Mouse (Mus musculus) hematopoietic stem cell, adult 5-6 weeks (primary cell): Measurements from ENCODE around the gene Ubxn6. TPM values are rescaled to one million over a fixed set of nuclear protein-coding genes. Genes with fewer than 3 reads are reported as not detected.
A peak's percentile ranks its signal among the peaks of the same experiment; 100 is the strongest.
"Not testable (repeated sequence)": the region's sequence is repeated elsewhere in the genome, so short reads cannot be mapped to it uniquely, and the experiment has no call there.

Experiments
- ATAC-seq, 2 experiments: fragments of 125-278 bp in 1 of 2; replicated peaks in 1 of 2; 2 replicates each; pipeline ENCODE4 v1.8.0; 2016 to 2017; ENCODE audit warnings: inconsistent platforms in 2 of 2, mild to moderate bottlenecking in 2 of 2, moderate number of reproducible peaks in 2 of 2, low read depth in 1 of 2, moderate TSS enrichment in 1 of 2; ENCODE audit not compliant: low FRiP score in 2 of 2, poor library complexity in 2 of 2, severe bottlenecking in 2 of 2, insufficient read depth in 1 of 2, low TSS enrichment in 1 of 2
- total RNA-seq: library from RNA; stranded (forward); fragments of 172-1452, 232-1000 nt; gene quantifications from 2 replicates; pipeline ENCODE4 v1.2.3, GENCODE M21; 2017

Ubxn6 gene
- total RNA-seq, result 22.1 and 51.5 TPM in 2 replicates

DNA sequence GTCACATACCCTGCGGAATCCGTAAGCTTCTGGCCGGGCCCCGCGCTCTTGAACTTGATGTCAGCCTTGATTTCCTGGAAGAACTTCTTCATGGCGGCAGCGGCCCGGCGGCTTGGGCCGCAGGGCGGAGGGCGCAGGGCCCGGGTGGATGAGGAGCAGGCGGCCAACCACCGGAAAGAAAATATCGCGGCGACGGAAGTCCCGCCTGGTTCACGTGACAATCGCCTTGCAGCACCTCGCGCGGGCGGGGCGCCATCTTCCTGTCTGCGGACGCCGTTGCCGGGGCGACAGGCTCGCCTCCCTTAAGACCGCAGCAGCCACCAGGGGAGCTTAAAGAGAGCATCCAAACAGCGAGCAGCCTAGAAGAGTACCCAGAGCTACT lies at the start of gene Ubxn6:
Gene Ubxn6, minus strand, starts transcription at position 202 of the 382 bp plus-strand sequence.
- peak; percentile 28 to 44 for ATAC-seq

DNA sequence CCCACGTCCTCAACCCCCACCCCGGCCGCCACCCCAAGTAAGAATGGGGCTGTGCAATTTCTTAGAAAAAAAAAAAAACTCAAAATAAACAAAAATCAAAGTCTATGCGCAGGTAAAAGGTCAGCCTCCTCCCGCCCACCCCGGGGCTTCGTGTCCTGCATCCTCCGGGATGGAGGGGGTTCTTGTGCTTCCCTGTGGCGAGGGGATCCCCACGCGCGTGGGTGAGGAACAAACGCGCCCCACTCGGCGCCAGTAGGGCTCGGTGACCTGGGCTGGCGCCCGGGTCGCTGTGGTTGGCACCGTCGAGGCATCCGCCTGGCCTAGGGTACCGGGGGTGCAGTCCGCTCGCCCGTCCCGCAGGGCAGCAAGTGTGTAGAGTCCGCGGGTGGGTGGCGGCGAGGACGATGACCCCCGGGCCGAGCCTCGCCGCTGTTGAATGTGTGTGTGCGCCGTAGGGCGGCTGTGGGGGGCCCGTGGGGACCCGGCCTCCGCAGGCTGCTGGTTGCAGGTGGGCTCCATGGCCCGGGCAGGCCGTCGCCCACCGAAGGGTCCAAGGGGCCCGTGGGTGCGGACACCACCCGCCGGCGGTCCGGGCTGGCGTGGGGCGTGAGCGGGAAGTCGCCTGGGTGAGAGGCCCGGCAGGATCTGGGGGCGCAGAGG lies 49.0 kb upstream of the Ubxn6 start:
- no peak for ATAC-seq

DNA sequence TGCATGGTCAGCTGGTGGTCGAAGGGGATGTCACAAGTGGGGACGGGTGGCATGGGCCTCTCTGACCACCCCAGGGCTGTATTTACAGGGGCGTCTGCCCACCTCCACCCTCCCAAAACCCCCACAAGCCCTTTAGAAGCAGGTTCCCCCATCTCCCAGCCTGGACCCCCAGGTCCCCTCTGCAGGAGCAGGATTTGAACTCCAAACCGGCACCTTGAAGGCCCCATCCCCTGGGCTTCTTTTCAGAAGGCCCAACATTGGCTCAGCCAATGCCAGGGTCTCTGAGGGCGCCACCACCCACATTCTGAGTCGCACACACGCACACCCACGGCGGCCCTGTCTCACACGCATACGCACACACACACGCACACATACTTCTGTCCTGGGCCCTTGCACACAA lies 48.3 kb upstream of the Ubxn6 start:
- no peak for ATAC-seq

DNA sequence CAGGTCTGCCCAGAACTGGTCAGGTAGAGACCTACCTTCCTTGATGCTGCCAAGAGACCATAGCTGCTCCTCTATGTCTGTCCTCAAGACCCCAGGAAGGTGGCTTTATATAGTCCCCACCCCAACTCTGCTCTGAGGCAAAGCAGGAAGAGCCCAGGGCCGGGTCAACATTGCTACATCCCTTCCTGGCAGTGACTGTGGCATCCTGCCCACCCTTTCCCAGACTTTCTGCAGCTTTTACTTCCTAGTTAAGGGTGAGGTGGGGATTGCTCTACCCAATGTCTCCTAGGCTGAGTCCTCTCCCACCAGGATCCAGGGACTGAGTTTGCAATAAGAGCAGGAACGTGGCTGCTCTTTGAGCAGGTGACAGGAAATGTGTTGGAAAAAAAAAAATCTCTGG lies 47.0 kb upstream of the Ubxn6 start, which contains the start of gene Lrg1:
Gene Lrg1, minus strand, starts transcription at position 176 of the 400 bp plus-strand sequence.
- no peak for ATAC-seq

DNA sequence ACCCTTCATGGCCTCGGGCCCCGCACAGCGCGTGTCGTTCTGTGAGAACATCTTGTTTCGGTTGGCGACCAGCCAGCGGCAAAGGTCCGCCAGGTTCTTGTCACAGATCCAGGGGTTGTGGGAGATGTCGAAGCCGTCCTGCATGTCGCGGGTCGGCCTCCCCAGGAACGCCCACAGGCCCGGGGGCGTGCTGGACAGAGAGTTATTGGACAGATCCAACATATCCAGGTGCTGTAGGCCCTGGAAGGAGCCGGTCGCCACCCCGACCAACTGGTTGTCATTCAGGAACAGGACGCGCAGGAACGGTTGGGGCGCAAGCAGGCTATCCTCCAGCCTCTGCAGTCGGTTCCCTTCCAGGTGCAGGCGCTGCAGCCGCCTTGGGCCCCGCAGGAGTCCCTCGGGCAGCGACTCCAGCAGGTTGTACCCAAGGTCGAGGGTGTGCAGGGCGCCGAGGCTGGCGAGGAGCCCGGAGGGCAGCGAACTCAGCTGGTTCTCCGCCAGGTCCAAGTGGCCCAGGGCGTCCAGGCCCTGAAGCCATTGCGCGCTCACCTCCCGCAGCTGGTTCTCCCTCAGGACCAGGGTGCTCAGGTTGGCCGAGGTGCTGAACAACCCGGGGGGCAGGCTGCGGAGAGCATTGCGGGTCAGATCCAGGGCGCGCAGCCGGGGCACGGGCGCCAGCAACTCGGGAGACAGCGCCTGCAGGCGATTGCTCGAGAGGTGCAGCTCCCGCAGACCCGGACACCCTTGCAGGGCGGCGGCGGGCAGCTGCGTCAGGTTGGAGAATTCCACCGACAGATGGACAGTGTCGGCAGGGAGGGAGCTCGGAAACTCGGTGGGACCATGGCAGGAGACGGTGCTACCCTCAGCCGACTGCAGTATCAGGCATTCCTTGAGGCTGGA lies 45.4 kb upstream of the Ubxn6 start:
- ATAC-seq, result no peak

DNA sequence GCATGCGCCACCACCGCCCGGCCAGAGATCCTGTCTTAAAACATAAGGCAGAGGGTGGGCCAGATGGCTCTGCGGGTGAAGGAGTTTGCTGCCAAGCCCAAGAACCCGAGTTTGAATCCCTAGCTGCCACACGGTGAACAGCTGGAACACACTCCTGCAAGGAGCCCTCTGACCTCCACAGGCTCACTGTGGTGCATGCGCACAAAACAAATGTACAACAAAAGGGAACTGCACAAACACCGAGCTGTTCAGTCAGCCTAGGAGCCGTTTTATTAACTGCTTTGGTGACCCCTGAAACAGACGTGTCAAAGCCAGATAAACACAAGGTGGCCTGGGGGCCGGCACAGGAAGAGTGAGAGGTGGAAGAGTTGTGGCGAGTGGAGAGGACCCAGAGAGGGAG lies 44.6 kb upstream of the Ubxn6 start:
- no peak for ATAC-seq

DNA sequence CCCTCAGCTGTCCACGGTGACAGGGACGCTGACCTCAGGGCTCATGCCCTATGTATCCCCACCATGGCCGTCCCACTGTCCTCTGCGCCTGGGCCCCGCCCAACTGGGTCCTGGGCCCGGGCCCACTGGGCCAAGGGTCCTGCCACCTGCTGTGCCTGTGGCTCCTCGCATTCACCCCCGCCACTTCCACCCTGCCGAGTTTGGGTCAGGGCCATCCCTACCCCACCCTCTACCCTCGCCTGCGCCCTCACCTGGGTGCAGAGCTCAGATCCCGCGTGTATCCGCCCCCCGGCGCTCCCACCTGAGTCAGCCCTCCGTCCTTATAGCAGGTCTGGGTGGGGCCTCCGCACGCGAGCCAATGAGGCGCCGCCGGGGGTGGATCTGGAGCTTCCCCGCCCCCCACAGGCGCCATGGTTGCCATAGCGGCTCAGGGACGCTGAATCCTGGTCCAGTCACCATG lies 42.5 kb upstream of the Ubxn6 start, which contains the start of gene Plin5:
Gene Plin5, minus strand, starts transcription at position 346 of the 460 bp plus-strand sequence.
- peak; percentile 32 to 35; a peak in 3 of 4 replicates for ATAC-seq

DNA sequence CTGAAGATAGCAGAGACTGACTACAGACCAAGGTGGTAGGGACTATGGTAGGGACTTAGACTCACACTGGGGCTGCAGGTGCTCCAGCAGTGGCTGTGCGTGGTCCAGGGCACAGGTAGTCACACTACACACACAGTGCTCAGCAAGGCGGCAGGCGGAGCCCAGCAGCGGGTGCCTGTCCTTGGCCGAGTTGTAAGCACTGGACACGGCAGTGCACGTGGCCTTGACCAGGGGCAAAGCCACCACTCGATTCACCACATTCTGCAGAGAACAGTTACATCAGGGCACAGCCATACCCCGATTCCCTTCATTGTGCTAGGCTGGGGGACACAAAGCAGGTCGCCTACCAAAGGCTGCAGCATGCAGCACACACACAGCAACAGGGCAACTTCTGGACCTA lies 41.4 kb upstream of the Ubxn6 start:
- ATAC-seq, result no peak

DNA sequence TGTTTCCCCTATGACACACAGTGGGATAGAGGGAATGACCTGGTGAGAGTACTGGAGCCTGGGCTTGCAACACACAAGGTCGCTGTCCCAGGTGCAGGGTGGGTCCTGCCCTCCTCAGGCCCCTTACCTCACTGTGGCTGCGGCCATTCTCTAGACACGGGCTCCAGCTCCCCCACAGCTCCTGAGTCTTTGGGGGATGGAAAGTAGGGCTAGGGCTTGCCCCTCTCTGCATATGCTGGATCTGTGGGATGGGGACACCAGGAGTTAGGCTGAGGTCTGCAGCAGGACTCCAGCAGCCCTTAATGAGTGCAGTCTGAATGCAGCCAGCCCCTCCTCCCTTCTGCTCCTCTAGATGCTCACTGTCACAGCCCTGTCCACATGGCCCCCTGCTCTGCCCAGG lies 37.9 kb upstream of the Ubxn6 start:
- ATAC-seq, result no peak

DNA sequence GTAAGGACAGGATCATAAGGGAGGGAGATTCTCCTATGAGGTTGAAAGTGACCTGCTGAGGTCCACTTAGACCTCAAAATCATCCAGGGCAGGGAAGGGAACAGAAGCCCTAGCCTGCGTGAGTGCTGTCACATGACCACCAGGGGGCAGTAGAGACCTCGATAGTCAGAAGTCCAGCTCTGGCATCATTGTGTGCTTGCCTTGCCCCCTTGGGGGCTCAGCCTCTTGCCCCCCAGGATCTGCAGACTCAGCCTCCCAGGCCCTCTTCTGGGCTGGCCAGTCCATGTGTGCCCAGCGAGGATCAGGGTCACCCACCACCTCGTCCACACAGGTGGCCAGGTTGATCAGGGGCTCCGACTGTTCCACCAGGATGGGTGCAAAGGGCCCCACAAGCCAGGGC lies 37.0 kb upstream of the Ubxn6 start:
- ATAC-seq, result peak; percentile 39 to 61; a peak in 1 of 4 replicates

DNA sequence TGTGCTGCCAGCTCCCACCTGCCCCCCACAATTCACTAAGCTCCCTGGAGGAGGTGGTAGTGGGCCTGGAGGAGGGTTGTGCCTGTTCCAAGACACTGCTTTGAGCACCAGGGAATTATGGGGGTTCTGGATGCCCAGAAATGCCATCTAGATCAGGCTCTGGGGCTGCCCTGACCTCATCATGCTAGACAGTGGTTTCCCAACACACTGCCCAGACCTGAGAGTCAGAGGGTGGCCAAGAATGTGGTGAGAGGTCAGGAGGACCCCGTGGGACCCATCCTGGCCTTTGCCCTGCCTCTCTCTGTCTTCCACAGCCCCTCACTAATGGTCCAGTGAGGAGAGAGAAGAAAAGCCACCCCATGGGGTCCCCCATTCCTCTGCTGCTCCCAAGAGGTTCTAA lies 36.2 kb upstream of the Ubxn6 start:
- ATAC-seq, result no peak

DNA sequence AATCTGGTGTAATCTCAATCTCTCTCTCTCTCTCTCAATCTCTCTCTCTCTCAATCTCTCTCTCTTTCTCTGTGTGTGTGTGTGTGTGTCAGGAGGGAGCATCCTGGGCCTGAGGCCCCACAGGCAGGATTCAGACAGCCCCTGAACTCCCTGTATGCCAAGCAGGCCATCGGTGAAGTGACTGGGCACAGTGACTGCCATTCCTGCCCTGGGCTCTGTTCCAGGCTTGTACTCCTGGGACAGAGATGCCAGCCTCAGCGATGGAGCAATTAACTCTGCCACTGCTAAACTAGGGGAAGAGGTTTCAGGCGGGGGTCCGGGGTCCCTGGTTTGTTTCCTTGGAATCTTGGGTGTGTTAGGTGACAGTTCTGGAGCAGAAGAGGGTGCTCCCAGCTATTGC lies 35.7 kb upstream of the Ubxn6 start:
- ATAC-seq, result no peak

DNA sequence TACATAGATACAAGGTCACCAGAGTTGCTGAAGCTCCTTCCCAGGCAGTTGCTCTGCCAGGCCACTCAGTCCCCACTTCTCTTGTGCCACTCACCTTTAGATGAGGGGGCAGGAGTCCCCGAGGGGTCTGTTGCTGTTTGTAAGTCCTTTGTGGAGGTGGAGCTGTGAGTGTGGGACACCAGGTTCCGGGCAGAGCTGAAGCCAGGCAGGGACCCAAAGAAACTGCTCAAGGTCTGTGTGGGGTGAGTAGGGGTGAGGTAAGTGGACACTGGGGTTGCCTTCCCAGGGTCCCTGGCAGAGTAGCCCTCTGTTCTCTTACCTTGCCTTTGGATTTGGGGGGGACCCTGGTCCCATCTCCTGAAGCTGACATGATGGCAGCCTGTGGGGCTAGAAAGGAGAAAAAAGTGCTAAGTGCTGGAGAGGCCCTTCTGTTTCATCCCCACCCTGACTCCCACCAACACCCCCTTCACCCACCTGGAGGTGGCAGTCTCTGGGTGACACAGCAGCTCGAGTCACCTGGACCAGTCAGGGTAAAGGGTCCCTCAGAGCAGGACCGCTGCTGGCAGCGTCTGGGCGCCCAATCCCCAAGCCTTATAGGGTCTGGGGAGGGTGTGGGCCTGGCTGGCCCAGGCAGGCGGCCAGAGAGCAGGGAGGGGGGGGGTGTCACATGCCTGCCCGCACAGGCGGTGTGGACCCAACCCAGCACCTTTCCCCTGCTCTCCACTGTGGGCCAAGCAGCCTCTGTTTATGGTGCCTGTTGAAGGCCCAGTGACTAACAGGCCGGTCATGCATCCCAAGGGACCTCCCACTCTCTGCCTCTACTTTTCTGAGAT lies 34.6 kb upstream of the Ubxn6 start, which contains the start of gene Plin4:
Gene Plin4, minus strand, starts transcription at position 585 of the 833 bp plus-strand sequence.
- ATAC-seq, result no peak

DNA sequence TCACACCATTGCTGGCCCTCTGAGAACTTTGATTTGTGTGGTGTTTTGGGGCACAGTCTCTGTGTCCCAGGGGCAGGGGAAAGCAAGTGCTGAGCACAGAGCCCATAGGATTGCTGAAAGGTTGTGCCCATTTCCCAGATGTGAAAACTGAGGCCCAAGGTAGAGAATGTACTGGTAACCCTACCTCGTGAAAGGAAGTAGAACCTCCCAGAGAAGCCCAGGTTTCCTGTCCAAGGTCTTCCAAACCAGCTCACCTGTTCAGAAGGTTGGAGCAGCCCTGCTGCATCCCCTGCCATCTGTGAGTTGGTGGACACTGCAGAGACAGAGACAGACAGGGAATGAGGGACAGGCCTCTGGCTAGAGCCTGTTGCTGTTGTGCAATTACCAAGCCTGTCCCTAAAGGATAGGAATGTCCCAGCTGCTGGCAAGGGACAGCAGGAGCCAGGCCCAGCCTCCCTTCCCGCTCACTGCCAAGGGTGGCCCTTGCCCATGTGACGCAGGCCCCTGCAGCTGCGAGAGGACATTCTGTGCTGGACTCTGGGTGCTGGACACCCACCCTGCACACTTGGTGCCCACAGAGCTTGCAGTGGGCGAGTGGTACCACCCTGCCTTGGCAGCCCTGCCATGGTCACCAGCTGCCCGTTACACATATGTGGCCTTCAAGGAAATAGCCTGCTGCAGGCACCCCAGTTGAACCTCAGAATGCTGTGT lies 33.7 kb upstream of the Ubxn6 start:
- ATAC-seq, result no peak

DNA sequence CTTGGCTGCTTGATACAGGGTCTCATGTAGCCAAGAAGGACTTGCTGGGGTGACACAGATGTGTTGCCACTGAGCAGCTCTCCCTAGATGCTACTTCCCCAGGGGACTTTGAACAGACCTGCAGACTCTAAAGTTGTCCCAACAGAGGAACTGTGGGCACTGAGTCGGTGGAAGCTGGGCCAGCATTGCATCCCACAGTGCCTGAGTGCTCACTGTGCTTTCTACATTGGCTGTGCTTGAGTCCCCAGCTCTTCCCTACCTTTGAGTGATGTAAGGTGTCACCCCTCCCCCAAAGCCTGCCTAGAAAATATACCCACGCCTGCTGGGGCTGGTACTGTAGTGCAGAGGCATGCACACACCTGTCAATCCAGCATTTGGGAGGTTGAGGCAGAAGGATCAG lies 32.9 kb upstream of the Ubxn6 start:
- ATAC-seq, result no peak

DNA sequence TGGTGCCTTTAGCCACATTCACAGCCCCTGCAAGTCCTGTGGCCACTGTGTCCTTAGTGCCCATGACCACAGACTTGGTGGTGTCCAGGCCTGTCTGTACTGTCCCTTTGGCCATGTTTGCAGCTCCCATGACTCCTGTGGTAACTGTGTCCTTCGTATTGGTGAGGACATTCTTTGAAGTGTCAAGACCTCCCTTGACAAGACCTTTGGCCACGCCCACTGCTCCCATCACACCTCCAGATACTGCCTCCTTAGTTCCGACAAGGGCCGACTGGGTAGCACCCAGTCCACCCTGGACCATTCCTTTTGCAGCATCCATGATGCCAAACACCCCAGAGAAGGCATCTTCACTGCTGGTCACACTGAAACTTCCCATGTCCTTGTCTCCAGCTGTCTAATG lies 32.2 kb upstream of the Ubxn6 start:
- ATAC-seq, result no peak

DNA sequence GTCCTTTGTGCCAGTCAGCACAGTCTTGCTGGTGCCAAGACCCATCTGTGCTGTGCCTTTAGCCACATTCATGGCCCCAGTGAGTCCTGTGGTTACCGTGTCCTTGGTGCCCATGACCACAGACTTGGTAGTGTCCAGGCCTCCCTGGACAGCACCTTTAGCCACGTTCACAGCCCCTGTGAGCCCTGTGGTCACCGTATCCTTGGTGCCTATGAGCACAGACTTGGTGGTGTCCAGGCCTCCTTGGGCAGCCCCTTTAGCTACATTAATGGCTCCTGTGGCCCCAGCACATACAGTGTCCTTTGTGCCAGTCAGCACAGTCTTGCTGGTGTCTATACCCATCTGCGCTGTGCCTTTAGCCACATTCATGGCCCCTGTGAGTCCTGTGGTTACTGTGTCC lies 31.6 kb upstream of the Ubxn6 start:
- not testable (repeated sequence) for ATAC-seq
